Mouse (Mus musculus): Measurements from ENCODE around the gene Slc16a13. TPM values are rescaled to one million over a fixed set of nuclear protein-coding genes. Genes with fewer than 3 reads are reported as not detected.

The Slc16a13 gene
- polyA plus RNA-seq, 1 experiment from 2014 or later, result 18.7 TPM

DNA sequence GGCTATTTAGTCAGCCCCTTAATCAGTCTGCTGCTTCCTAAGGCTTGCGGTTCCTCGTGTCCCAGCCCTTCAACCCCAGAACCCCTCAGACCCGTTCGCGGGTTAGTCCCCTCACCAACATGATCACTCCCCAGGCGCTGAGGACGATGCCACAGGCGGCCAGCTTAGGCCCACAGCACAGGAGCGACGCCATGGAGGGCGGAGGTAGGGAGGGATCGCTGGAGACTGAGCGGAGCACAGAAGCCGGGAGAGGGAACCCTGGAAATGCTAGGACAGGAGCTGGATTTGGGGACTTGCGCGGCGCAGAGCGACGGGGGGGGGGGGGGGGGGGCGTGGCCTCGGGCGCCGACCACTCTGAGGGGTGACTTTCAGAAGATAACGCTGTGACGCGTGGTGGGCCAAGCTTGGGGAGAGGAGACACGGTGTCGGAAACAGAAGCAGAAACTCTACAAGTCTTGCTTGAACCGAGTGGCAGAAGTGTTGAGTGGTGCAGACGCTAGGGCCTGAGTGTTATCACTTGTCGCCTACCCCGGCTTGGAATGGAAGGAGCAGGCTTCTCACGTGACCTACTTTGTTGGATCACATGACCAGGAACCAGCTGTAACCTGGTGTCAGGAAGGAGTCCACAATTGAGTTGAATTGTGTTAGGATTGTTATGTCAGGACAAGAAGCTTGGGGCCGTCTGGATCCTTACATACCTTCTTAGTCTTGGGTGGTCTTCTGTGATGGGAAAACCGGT, 18.8 kb upstream of the Slc16a13 start, which contains the start of the genes Gm21988 and Rnasek:
Gene Gm21988 (minus strand): TSS at position 290 of the 739 bp plus-strand sequence.
Gene Rnasek (minus strand): TSS at position 302 of the 739 bp plus-strand sequence.
- Histone ChIP-seq H3K4me1 (replicated peaks) (peaks cover 38% of the 10 kb centered on the region), H3K4me2 (replicated peaks) (peak within 1 kb of the TSS; percentile 99), H3K27ac (peak within 1 kb of the TSS; percentile 90), H3K27me3 (peaks cover 3% of the 10 kb centered on the region; the same call in 1 of the 2 replicates), H3K4me3 (replicated peaks) (peak within 1 kb of the TSS; percentile 96), H3K9ac (replicated peaks) (peak within 1 kb of the TSS; percentile 85), H3K36me3 (peaks cover 13% of the 10 kb centered on the region), H3K9me3 (no peaks in the 10 kb centered on the region)
- ATAC-seq, result peak; percentile 29
- WGBS, result under 1% methylated on average over 35 of the region's 35 CpGs

DNA sequence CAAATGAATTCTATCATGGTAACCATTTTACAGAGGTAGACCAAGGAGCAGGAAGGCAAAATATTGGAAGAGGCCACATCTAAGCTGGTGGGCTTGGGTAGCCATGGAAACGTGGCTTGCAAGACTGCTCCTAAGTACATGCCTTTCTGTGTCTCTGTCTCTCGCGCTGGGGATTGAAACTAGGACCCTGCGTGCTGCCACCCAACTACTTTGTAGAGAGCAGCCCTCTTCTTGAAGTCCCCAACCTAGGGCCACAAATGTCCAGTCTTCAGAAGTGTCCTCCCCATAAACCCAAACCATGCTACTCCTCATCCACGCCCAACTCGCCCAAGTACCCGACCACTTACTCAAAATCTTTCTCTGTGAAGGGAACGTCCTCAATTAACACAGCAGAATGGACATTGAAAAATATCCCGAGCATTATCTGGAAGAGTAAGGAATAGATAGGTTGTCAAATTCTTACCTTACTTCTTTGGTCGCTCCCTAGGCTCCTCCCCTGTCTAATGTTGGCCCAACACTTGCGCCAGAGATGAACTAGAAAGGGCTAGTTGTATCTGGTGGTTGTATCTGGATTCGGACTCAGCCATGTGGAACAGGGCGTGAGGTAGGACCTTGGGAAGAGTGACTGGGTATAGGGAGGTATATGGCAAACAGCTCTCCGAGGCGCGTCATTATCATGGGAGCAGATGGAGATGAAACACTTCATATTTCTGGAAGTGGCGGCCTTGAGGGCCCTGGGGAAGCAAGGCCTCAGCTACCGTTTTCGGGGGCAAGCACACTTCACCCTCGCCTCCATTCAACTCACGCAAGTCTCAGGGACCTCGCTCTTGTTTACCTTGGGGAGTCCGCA, 18.0 kb upstream of the Slc16a13 start:
- WGBS, result 13% methylated on average over 23 of the region's 23 CpGs
- ATAC-seq, result no peak

DNA sequence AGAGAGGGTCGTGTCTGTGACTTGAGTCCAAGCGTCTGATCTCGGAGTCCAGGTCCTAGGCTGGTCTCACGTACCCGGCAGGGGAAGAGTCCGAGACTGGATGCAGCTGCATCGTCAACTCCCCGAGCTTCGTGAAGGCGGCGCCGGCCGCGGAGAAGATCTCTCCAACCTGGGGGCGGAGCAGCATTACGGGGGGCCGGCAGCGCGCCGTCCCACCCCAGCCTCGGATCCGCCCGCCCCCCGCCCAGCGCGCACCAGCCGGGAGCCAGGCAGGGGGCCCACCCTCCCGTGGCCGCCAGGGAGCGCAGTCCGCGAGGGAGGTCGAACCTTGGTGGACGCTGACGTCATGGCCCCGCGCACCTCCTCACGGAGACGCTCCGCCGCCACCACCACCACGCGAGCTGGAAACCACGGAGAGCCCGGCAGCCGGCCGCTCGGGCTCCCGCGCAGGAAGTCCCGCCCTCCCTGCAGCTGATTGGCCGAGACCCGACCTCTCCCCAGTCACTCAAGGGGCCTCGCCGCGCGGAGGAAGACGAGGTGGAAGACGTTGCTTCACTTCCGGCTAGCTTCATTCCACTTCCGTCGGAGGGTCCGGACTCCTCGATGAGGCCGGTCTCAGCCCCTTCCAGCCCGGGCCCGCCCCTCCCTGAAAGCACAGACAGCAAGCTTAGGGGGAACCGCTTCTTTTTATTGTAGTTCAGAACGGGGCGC, 16.7 kb upstream of the Slc16a13 start, which contains the start of gene 0610010K14Rik:
Gene 0610010K14Rik (minus strand): TSS at position 458 of the 711 bp plus-strand sequence.
- no peaks in the 10 kb centered on the region for H3K9me3 ChIP-seq
- under 1% methylated on average over 70 of the region's 70 CpGs for WGBS
- H3K9ac ChIP-seq (replicated peaks), result peak within 1 kb of the TSS; percentile 86
- H3K4me1 ChIP-seq (replicated peaks), result peaks cover 46% of the 10 kb centered on the region
- peak within 1 kb of the TSS; percentile 99 for H3K4me2 ChIP-seq (replicated peaks)
- no peaks in the 10 kb centered on the region for H3K27me3 ChIP-seq
- H3K27ac ChIP-seq, result peak within 1 kb of the TSS; percentile 94
- H3K36me3 ChIP-seq, result peaks cover 18% of the 10 kb centered on the region
- peak within 1 kb of the TSS; percentile 96 for H3K4me3 ChIP-seq (replicated peaks)
- ATAC-seq, result peak; percentile 95

More for the DNA sequence above, 18.0 kb upstream of the Slc16a13 start:
- Histone ChIP-seq H3K36me3 (peaks cover 18% of the 10 kb centered on the region), H3K4me3 (replicated peaks) (peak overlapping the region; percentile 96), H3K9ac (replicated peaks) (peak overlapping the region; percentile 85), H3K27me3 (no peaks in the 10 kb centered on the region), H3K27ac (peak overlapping the region; percentile 91), H3K4me2 (replicated peaks) (peak overlapping the region; percentile 99), H3K9me3 (no peaks in the 10 kb centered on the region), H3K4me1 (replicated peaks) (peaks cover 38% of the 10 kb centered on the region)

DNA sequence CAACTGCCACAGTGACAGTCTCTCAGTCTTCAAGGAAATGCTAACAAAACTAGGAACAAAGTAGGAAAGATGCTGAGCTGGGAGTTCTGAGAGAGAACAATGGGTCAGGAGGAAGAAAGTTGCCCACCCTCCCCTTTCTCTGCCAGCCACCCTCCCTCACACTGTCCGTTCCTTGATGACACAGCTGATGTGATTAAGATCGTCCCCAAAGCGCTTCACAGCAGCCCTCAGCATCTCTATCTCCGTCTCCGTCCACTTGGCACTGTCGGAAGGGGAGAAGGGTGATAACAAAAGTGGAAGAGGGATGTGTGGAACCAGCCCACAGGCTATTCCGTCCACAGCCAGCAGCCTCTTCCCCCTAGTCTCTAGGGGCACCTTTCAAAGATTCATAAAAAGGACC, 15.9 kb upstream of the Slc16a13 start:
- Histone ChIP-seq H3K27me3 (no peaks in the 10 kb centered on the region), H3K27ac (peak overlapping the region; percentile 94), H3K4me3 (replicated peaks) (peak overlapping the region; percentile 96), H3K4me2 (replicated peaks) (peak overlapping the region; percentile 99), H3K4me1 (replicated peaks) (peaks cover 50% of the 10 kb centered on the region), H3K9me3 (no peaks in the 10 kb centered on the region), H3K36me3 (peaks cover 18% of the 10 kb centered on the region), H3K9ac (replicated peaks) (peak overlapping the region; percentile 86)
- no peak for ATAC-seq
- WGBS, result 33% methylated on average over 7 of the region's 7 CpGs

DNA sequence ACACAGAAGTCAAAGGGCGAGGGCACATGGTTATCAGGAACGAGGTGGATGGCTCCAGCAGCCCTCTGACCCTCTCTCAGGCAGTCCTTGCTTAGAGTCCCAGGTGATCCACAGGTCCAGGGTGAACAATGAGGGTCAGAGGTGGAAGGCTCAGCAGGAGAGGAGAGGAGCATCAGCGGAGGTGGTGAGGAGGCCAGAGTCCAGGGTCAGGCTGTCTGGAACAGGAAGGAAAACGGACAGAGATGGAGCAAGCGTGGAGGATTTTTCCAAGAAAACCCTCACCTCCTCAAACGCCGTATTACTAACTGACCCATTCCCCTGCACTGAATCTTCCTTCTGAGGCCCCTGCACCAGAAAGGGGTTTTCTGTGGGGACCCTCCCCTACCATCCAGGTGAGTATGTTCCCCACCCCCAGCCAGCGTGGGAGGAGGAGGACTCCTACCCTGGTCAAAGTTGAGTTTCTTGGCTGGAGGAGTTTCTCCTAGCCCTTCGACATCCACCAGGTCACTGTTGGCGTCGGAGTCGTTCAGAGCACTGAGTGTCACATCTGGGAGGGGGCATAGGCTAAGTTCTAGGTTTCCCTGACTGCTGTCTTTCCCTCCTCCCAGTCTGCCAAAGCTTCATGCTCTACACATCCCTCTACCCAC, 14.5 kb upstream of the Slc16a13 start:
- Histone ChIP-seq H3K9me3 (no peaks in the 10 kb centered on the region), H3K4me2 (replicated peaks) (no peak overlapping the region), H3K27me3 (peaks cover 7% of the 10 kb centered on the region), H3K27ac (no peak overlapping the region), H3K4me3 (replicated peaks) (no peak overlapping the region), H3K9ac (replicated peaks) (no peak overlapping the region), H3K4me1 (replicated peaks) (peaks cover 44% of the 10 kb centered on the region), H3K36me3 (peaks cover 18% of the 10 kb centered on the region)
- WGBS, result 93% methylated on average over 12 of the region's 12 CpGs
- no peak for ATAC-seq

DNA sequence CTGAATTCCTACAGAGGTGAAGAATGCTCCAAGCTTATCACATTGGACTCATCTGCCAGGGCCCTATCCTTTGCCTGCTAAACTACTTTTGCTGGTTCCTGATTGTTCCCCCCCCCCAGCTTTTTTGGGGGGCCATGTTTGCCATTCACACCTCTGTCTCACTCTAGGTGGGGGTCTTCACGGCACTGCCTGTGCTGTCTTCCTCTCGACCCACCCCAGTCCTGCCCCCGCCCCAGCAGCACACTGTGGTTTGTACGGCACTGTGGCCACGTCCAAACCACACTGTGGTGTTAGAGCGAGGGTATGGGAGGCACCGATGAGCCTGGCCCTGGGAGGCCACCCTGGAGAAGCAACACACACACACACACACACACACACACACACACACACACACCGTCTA, 13.6 kb upstream of the Slc16a13 start:
- H3K27ac ChIP-seq, result no peak overlapping the region
- H3K27me3 ChIP-seq, result peaks cover 16% of the 10 kb centered on the region
- no peak overlapping the region for H3K4me3 ChIP-seq (replicated peaks)
- H3K9me3 ChIP-seq, result no peaks in the 10 kb centered on the region
- peaks cover 18% of the 10 kb centered on the region for H3K36me3 ChIP-seq
- no peak overlapping the region for H3K4me2 ChIP-seq (replicated peaks)
- ATAC-seq, result no peak
- 90% methylated on average over 7 of the region's 8 CpGs for WGBS
- H3K4me1 ChIP-seq (replicated peaks), result peaks cover 49% of the 10 kb centered on the region
- no peak overlapping the region for H3K9ac ChIP-seq (replicated peaks)

DNA sequence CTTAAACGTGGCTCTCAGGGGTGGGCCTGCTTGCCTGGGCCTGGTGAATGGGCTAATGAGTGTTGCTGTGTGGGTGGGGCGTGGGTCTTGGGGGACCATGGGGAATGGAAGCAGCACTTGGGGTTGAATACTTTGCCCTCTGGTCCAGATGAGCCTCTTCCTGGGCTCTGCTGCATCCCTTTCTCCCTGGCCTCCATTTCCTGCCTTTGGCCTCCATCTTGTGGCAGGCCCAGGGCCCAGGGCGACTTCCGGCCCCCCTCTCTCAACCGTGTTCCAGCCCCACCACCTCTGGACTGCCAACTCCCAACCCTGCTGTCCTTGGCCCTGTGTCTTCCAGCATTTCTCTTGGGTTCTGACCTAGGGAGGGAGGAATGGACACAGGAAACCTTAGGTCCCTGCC, 13.2 kb upstream of the Slc16a13 start:
- no peak overlapping the region for H3K4me3 ChIP-seq (replicated peaks)
- peaks cover 18% of the 10 kb centered on the region for H3K36me3 ChIP-seq
- no peak overlapping the region for H3K4me2 ChIP-seq (replicated peaks)
- H3K9me3 ChIP-seq, result no peaks in the 10 kb centered on the region
- H3K9ac ChIP-seq (replicated peaks), result 0 out of 2 replicates have a peak overlapping the region, but pooled peaks have one; percentile 33
- ATAC-seq, result no peak
- H3K27me3 ChIP-seq, result peaks cover 20% of the 10 kb centered on the region
- peaks cover 51% of the 10 kb centered on the region for H3K4me1 ChIP-seq (replicated peaks)
- 64% methylated on average over 5 of the region's 5 CpGs for WGBS
- H3K27ac ChIP-seq, result no peak overlapping the region

DNA sequence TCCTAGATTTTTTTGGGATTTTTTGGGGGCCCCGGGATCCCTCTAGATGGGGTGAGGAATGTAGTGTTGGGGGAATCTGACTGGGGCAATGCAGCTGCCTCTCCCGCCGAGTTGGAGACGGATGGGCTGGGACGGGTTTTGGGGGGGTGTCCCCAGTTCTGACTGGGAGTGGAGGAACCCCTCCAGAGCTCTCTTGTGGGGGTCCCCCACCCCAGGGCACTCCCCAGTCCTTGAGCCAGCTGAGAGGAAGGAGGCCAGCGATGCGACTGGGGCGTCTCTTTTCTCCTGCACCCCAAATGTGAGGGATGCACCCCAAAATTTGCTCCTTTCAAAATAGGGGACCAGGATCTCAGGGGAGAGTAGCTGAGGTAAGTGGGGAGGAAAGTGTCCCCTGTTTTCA, 12.2 kb upstream of the Slc16a13 start:
- Histone ChIP-seq H3K27ac (no peak overlapping the region), H3K4me3 (replicated peaks) (peak overlapping the region; percentile 33; the same call in 1 of the 2 replicates), H3K4me1 (replicated peaks) (peaks cover 47% of the 10 kb centered on the region), H3K9me3 (no peaks in the 10 kb centered on the region), H3K9ac (replicated peaks) (peak overlapping the region; percentile 59), H3K27me3 (peaks cover 31% of the 10 kb centered on the region), H3K4me2 (replicated peaks) (peak overlapping the region; percentile 52), H3K36me3 (peaks cover 18% of the 10 kb centered on the region)
- no peak for ATAC-seq
- WGBS, result 47% methylated on average over 8 of the region's 8 CpGs

DNA sequence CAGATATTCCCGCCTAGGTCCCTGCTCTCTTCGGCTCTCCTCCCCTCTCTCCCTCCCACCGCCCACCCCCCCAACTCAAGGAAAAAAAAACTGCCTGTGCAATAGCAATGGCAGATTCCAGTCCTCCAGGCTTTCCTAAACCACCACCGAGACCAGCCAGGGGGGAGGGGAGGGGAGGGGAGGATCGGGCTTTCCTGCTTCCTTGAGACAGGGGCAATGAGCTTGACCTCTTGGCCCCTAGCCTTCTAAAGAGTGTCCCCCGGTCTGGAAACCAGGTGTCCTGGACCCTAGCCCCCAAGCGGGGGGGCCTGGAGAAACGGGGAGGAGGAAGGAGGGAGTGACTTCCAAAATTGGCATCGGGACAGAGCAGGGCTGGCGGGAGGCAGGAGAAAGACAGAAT, 11.7 kb upstream of the Slc16a13 start:
- WGBS, result 8% methylated on average over 10 of the region's 10 CpGs

DNA sequence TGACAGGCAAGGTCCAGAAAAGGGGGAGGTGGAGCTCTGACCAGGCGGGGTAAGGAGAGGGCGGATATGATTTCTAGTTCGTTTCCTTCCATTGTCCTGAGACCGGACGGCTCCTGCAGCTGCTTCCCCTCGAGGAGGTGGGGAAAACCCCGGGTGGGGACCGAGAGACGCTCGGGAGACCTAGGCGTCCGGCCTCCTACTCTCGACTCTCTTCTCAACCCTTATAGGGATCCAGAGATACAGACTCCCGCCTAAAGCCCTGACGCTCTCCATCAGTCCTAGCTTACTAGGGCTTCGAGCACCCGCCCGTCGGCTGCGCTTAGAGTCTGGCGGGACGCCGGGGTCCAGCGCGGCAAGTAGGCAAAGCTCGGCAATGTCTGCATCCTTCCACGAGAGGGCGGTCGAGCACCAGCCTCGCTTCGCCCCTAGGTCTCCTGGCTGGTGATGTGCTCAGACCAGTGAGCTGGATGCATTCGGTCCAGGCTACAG, 9.4 kb upstream of the Slc16a13 start:
- peaks cover 43% of the 10 kb centered on the region for H3K4me1 ChIP-seq (replicated peaks)
- H3K4me2 ChIP-seq (replicated peaks), result peak overlapping the region; percentile 47
- peak overlapping the region; percentile 28 for H3K4me3 ChIP-seq (replicated peaks)
- H3K9me3 ChIP-seq, result no peaks in the 10 kb centered on the region
- no peak overlapping the region for H3K27ac ChIP-seq
- peaks cover 58% of the 10 kb centered on the region for H3K27me3 ChIP-seq
- peak; percentile 44; the same call in 1 of the 2 replicates for ATAC-seq
- peaks cover 11% of the 10 kb centered on the region for H3K36me3 ChIP-seq
- WGBS, result under 1% methylated on average over 32 of the region's 32 CpGs
- H3K9ac ChIP-seq (replicated peaks), result no peak overlapping the region

More for the DNA sequence above, 11.7 kb upstream of the Slc16a13 start:
- peaks cover 18% of the 10 kb centered on the region for H3K36me3 ChIP-seq
- H3K27me3 ChIP-seq, result peaks cover 35% of the 10 kb centered on the region
- ATAC-seq, result no peak
- H3K4me3 ChIP-seq (replicated peaks), result peak overlapping the region; percentile 33
- H3K4me2 ChIP-seq (replicated peaks), result peak overlapping the region; percentile 52
- no peaks in the 10 kb centered on the region for H3K9me3 ChIP-seq
- H3K9ac ChIP-seq (replicated peaks), result peak overlapping the region; percentile 59
- peaks cover 47% of the 10 kb centered on the region for H3K4me1 ChIP-seq (replicated peaks)
- H3K27ac ChIP-seq, result no peak overlapping the region
